Mouse (Mus musculus) liver, postnatal 0 days (tissue): ENCODE results near the gene H1fx.

Source experiments
- CTCF ChIP-seq: sonication (generic); IDR thresholded peaks from 2 replicates; pipeline ENCODE4 v1.5.1; 2016; ENCODE audit warnings: antibody characterized with exemption, low read depth
- EP300 ChIP-seq: IDR thresholded peaks from 2 replicates; pipeline ENCODE4 v1.6.1; 2016; ENCODE audit warnings: antibody characterized with exemption, low read depth, mild to moderate bottlenecking

DNA sequence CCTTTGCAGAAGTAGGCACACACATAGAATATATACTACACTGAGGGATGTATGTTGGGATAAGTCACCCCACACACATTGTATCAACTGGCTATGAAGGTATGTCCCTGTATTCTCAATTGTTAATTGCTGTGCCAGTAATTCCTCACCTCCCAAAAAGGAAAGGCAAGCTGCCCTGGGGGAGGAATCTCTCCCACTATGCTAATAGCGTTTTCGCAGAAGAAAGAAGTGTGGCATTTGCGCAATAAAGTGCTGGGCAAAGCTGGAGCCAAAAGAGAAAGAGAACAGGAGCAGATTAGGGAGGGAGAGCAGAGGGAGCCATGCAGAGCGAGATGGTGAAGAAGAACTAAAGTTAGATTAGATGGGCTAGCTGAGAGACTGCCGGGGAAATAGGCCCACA is 46.0 kb upstream of the H1fx start:
- TF ChIP-seq CTCF = no peak
- TF ChIP-seq EP300 = no peak
